Mouse (Mus musculus) forebrain, embryonic 16.5 days (tissue): ENCODE results near the gene Inpp4b. TPM values are rescaled to one million over a fixed set of nuclear protein-coding genes. Genes with fewer than 3 reads are reported as not detected.
"Not testable (repeated sequence)": the region's sequence is repeated elsewhere in the genome, so short reads cannot be mapped to it uniquely, and the experiment has no call there.

Source experiments
- ATAC-seq: fragments of 200-750 bp; cut with Nextera tagmentation; 2 replicates; pipeline ENCODE4 v1.8.0; 2017; ENCODE audit warnings: mild to moderate bottlenecking, moderate library complexity
- H3K27ac ChIP-seq: fragments of 300-500 bp; sonication (generic); 2 replicates; pipeline ENCODE4 v1.5.1; 2014; ENCODE audit warnings: low read length, control low read depth
- H3K27me3 ChIP-seq: fragments of 300-500 bp; sonication (generic); replicated peaks from 2 replicates; pipeline ENCODE4 v1.6.1; 2014; ENCODE audit warnings: low read length; ENCODE audit not compliant: control insufficient read depth, insufficient read depth
- H3K36me3 ChIP-seq: fragments of 300-500 bp; sonication (generic); 2 replicates; pipeline ENCODE4 v1.6.1; 2014; ENCODE audit not compliant: control insufficient read depth, insufficient read depth
- H3K4me1 ChIP-seq: fragments of 300-500 bp; sonication (generic); replicated peaks from 2 replicates; pipeline ENCODE4 v1.6.1; 2014; ENCODE audit warnings: low read length; ENCODE audit not compliant: control insufficient read depth, insufficient read depth
- H3K4me2 ChIP-seq: fragments of 300-500 bp; sonication (generic); 2 replicates; pipeline ENCODE4 v1.6.1; 2014; ENCODE audit warnings: mild to moderate bottlenecking, low read length, control low read depth
- H3K4me3 ChIP-seq: fragments of 300-500 bp; sonication (generic); replicated peaks from 2 replicates; pipeline ENCODE4 v1.5.1; 2014; ENCODE audit warnings: mild to moderate bottlenecking, low read length, control low read depth
- H3K9ac ChIP-seq: fragments of 300-500 bp; sonication (generic); replicated peaks from 2 replicates; pipeline ENCODE4 v1.6.1; 2014; ENCODE audit warnings: low read depth, low read length, control low read depth
- H3K9me3 ChIP-seq: fragments of 300-500 bp; sonication (generic); 2 replicates; pipeline ENCODE4 v1.6.1; 2016; ENCODE audit warnings: low read length; ENCODE audit not compliant: control insufficient read depth
- WGBS: fragments of 180-500 bp; shearing (Covaris S2); extraction: QIAGEN DNeasy Blood & Tissue Kit; methylation state at CpG from one replicate; pipeline ENCODE4 v1.1.7; 2014; 5-methylcytosine and 5-hydroxymethylcytosine counted together
- polyA plus RNA-seq: library from polyadenylated mRNA; unstranded; fragments of >200 nt; fragmentation: Nextera tagmentation; extraction: Ambion mirVana; gene quantifications from 2 replicates; pipeline ENCODE4 v1.2.1, GENCODE M21; 2015

Gene Inpp4b
- polyA plus RNA-seq, 1 experiment from 2014 or later, result 6.5 TPM

- 92% methylated on average over 3 of the region's 3 CpGs for WGBS
- Histone ChIP-seq H3K4me3 (no peak overlapping the region), H3K36me3 (no peaks in the 10 kb centered on the region), H3K9me3 (no peaks in the 10 kb centered on the region), H3K9ac (no peak overlapping the region), H3K4me1 (no peaks in the 10 kb centered on the region), H3K4me2 (no peak overlapping the region), H3K27me3 (no peaks in the 10 kb centered on the region), H3K27ac (no peak overlapping the region)
- ATAC-seq, result no peak
Observed at GRCm38 (mm10) chr8:81784775-81785174, 442.4 kb downstream of the Inpp4b start.

- H3K9ac ChIP-seq, result no peak overlapping the region
- H3K4me2 ChIP-seq, result no peak overlapping the region
- WGBS, result 66% methylated on average over 2 of the region's 2 CpGs
- no peaks in the 10 kb centered on the region for H3K36me3 ChIP-seq
- H3K9me3 ChIP-seq, result no peaks in the 10 kb centered on the region
- H3K4me1 ChIP-seq, result no peaks in the 10 kb centered on the region
- ATAC-seq, result no peak
- no peak overlapping the region for H3K4me3 ChIP-seq
- H3K27ac ChIP-seq, result no peak overlapping the region
- no peaks in the 10 kb centered on the region for H3K27me3 ChIP-seq
Observed at GRCm38 (mm10) chr8:81788498-81788897, 446.1 kb downstream of the Inpp4b start.

- Histone ChIP-seq H3K36me3 (no peaks in the 10 kb centered on the region), H3K4me1 (no peaks in the 10 kb centered on the region), H3K4me3 (no peak overlapping the region), H3K4me2 (no peak overlapping the region), H3K9ac (no peak overlapping the region), H3K27me3 (no peaks in the 10 kb centered on the region), H3K9me3 (no peaks in the 10 kb centered on the region), H3K27ac (no peak overlapping the region)
- ATAC-seq, result no peak
- 83% methylated on average over 5 of the region's 5 CpGs for WGBS
Observed at GRCm38 (mm10) chr8:81792649-81793048, 450.3 kb downstream of the Inpp4b start.

- no peaks in the 10 kb centered on the region for H3K27me3 ChIP-seq
- no peak overlapping the region for H3K9ac ChIP-seq
- H3K4me3 ChIP-seq, result no peak overlapping the region
- no peaks in the 10 kb centered on the region for H3K36me3 ChIP-seq
- no peaks in the 10 kb centered on the region for H3K9me3 ChIP-seq
- ATAC-seq, result no peak
- H3K4me1 ChIP-seq, result no peaks in the 10 kb centered on the region
- no peak overlapping the region for H3K4me2 ChIP-seq
- H3K27ac ChIP-seq, result no peak overlapping the region
- WGBS, result 50% methylated on average over 1 of the region's 1 CpGs
Observed at GRCm38 (mm10) chr8:81798501-81798900, 456.1 kb downstream of the Inpp4b start.

GRCm38 (mm10) chr8:81800792-81801191 is 458.4 kb downstream of the Inpp4b start:
- Histone ChIP-seq H3K4me1 (no peaks in the 10 kb centered on the region), H3K27me3 (no peaks in the 10 kb centered on the region), H3K27ac (no peak overlapping the region), H3K36me3 (no peaks in the 10 kb centered on the region), H3K4me2 (no peak overlapping the region), H3K9ac (no peak overlapping the region), H3K4me3 (no peak overlapping the region), H3K9me3 (no peaks in the 10 kb centered on the region)
- no peak for ATAC-seq

- no peak overlapping the region for H3K27ac ChIP-seq
Observed at GRCm38 (mm10) chr8:81806797-81807196, 464.4 kb downstream of the Inpp4b start.

GRCm38 (mm10) chr8:81807578-81807977 is 465.2 kb downstream of the Inpp4b start:
- no peaks in the 10 kb centered on the region for H3K27me3 ChIP-seq
- peaks cover 7% of the 10 kb centered on the region for H3K4me1 ChIP-seq
- 68% methylated on average over 6 of the region's 6 CpGs for WGBS
- H3K9ac ChIP-seq, result no peak overlapping the region
- H3K4me2 ChIP-seq, result no peak overlapping the region
- H3K9me3 ChIP-seq, result no peaks in the 10 kb centered on the region
- H3K4me3 ChIP-seq, result no peak overlapping the region
- no peak overlapping the region for H3K27ac ChIP-seq
- no peak for ATAC-seq
- no peaks in the 10 kb centered on the region for H3K36me3 ChIP-seq

More at GRCm38 (mm10) chr8:81806797-81807196, 464.4 kb downstream of the Inpp4b start:
- ATAC-seq, result peak; percentile 89
- no peak overlapping the region for H3K4me2 ChIP-seq
- no peaks in the 10 kb centered on the region for H3K36me3 ChIP-seq
- no peaks in the 10 kb centered on the region for H3K27me3 ChIP-seq
- H3K4me1 ChIP-seq, result peaks cover 2% of the 10 kb centered on the region
- no peaks in the 10 kb centered on the region for H3K9me3 ChIP-seq
- no peak overlapping the region for H3K9ac ChIP-seq
- no peak overlapping the region for H3K4me3 ChIP-seq

- H3K4me2 ChIP-seq, result no peak overlapping the region
- H3K4me1 ChIP-seq, result peaks cover 7% of the 10 kb centered on the region
- no peaks in the 10 kb centered on the region for H3K36me3 ChIP-seq
- no peak overlapping the region for H3K9ac ChIP-seq
- H3K27ac ChIP-seq, result no peak overlapping the region
- no peak overlapping the region for H3K4me3 ChIP-seq
- WGBS, result 62% methylated on average over 1 of the region's 1 CpGs
- no peak for ATAC-seq
- no peaks in the 10 kb centered on the region for H3K27me3 ChIP-seq
- no peaks in the 10 kb centered on the region for H3K9me3 ChIP-seq
Observed at GRCm38 (mm10) chr8:81808406-81808805, 466.1 kb downstream of the Inpp4b start.

GRCm38 (mm10) chr8:81809414-81809813 is 467.1 kb downstream of the Inpp4b start:
- H3K27me3 ChIP-seq, H3K9me3 ChIP-seq, H3K9ac ChIP-seq, H3K27ac ChIP-seq, H3K36me3 ChIP-seq, H3K4me3 ChIP-seq, H3K4me1 ChIP-seq, ATAC-seq, H3K4me2 ChIP-seq: not testable (repeated sequence)

GRCm38 (mm10) chr8:81812051-81812751 is 469.8 kb downstream of the Inpp4b start:
- Histone ChIP-seq H3K4me2 (no peak overlapping the region), H3K27me3 (0 out of 2 replicates have a peak, but pooled peaks cover 2% of the 10 kb centered on the region), H3K4me1 (peaks cover 7% of the 10 kb centered on the region), H3K9ac (no peak overlapping the region), H3K9me3 (no peaks in the 10 kb centered on the region), H3K27ac (no peak overlapping the region), H3K4me3 (no peak overlapping the region), H3K36me3 (no peaks in the 10 kb centered on the region)
- 3% methylated on average over 3 of the region's 3 CpGs for WGBS
- ATAC-seq, result peak; percentile 76
